Mouse (Mus musculus): Measurements from ENCODE around the gene Rab3gap2.
A peak's percentile ranks its signal among the peaks of the same experiment; 100 is the strongest.

DNA sequence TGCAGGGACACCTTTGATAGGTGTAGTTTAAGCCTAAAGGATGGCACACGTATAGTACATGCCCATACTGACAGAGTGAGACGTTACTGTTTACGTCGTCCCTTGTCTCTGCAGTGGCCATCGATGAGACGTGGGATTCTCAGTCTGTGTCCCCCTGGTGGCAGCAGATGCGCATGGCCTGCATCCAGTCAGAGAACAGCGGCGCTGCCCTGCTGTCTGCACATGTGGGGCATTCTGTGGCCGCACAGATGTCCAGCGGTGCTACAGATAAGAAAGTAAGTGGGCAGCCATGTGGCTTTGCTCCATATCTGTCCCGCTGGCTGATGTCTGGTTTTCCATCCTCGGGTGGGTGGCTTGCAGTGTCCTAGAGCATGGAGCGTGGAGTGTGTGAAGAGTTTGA, 58.6 kb downstream of the Rab3gap2 start:
- 0 out of 2 replicates have a peak, but pooled peaks have one; percentile 21 for TF ChIP-seq CTCF (IDR thresholded peaks at IDR 0.05; ENCODE audit: borderline replicate concordance, insufficient read depth, low read depth, low read length)
- no peak for TF ChIP-seq POLR2A (IDR thresholded peaks at IDR 0.05; ENCODE audit: borderline replicate concordance, insufficient read depth, low read length)
